Mouse (Mus musculus) megakaryocyte, embryonic 14.5 days (primary cell): ENCODE data around the gene Kcna7.

Experiments used
- FLI1 ChIP-seq: IDR thresholded peaks from 2 replicates; pipeline ENCODE4 v1.6.1; 2012; ENCODE audit warnings: low read length, inconsistent platforms, mixed read lengths
- GATA1 ChIP-seq: IDR thresholded peaks from 3 replicates; pipeline ENCODE4 v1.6.1; 2012; ENCODE audit warnings: mixed read lengths, low read length, inconsistent platforms, borderline replicate concordance

- TF ChIP-seq FLI1 (no peak), GATA1 (no peak)
These were observed 41.1 kb downstream of the Kcna7 start for GRCm38 (mm10) chr7:45446589-45446988.
